In the genomic region with DNA sequence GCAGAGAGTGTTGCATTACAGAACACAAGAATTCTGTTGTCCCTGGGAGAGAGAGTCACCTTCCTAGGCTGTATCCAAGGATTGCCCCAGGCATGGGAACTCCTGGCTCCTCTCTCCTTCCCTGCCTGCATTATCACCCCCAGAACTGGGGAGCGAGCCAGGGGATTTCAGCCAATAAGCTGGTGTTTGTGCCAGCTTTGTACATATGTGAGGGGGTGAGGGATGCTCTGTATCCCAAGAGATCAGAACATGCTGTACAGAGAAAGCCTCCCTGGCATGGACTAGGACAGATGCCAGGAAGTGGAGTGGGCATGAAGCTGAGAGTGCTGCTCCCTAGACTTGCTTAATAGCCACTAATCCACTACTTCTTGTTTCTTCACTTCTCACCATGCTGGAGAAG, we compare ENCODE assay signal across 9 mouse cellular contexts. TPM values are rescaled to one million over a fixed set of nuclear protein-coding genes. Genes with fewer than 3 reads are reported as not detected.
DNase-seq lines count a peak whose midpoint lies in the region; ATAC-seq lines count a peak whose summit lies in the region.
"Had no signal": no experiment of that assay in that cellular context is flagged by ENCODE, and none has a peak within 500 bp of the region (broad histone marks: within the 10 kb centered on the region; RNA-seq: fewer than 3 reads in every experiment).

No protein-coding gene starts in this region.

- ATAC-seq in forebrain, embryonic 14.5 days: peak; percentile 81
- no peak for ATAC-seq in forebrain, embryonic 11.5 days (replicated peaks; ENCODE audit: low FRiP score)
- ATAC-seq in kidney, embryonic 16.5 days (ENCODE audit: low FRiP score, low TSS enrichment): no peak
- no peak for ATAC-seq in intestine, embryonic 15.5 days

- H3K4me1 ChIP-seq in forebrain, embryonic 14.5 days (ENCODE audit: control insufficient read depth, insufficient read depth, low read length): no peaks in the 10 kb centered on the region
- no peaks in the 10 kb centered on the region for H3K4me1 ChIP-seq in forebrain, embryonic 11.5 days (replicated peaks; ENCODE audit: control insufficient read depth, insufficient read depth, low read length)
- no peaks in the 10 kb centered on the region for H3K4me1 ChIP-seq in kidney, embryonic 16.5 days (ENCODE audit: insufficient read depth, low read length)
- no peaks in the 10 kb centered on the region for H3K4me1 ChIP-seq in intestine, embryonic 15.5 days (replicated peaks)

- no peaks in the 10 kb centered on the region for H3K36me3 ChIP-seq in forebrain, embryonic 14.5 days (ENCODE audit: control insufficient read depth, insufficient read depth, low read length)
- no peaks in the 10 kb centered on the region for H3K36me3 ChIP-seq in forebrain, embryonic 11.5 days (ENCODE audit: control insufficient read depth, insufficient read depth, low read length)
- no peaks in the 10 kb centered on the region for H3K36me3 ChIP-seq in kidney, embryonic 16.5 days (ENCODE audit: insufficient read depth, low read length)
- no peaks in the 10 kb centered on the region for H3K36me3 ChIP-seq in intestine, embryonic 15.5 days

- 53% methylated on average over 1 of the region's 1 CpGs for WGBS in forebrain, embryonic 14.5 days
- WGBS in forebrain, embryonic 11.5 days: 93% methylated on average over 1 of the region's 1 CpGs
- WGBS in kidney, embryonic 16.5 days: 70% methylated on average over 1 of the region's 1 CpGs
- WGBS in intestine, embryonic 15.5 days: 70% methylated on average over 1 of the region's 1 CpGs

- H3K4me3 ChIP-seq in forebrain, embryonic 14.5 days (ENCODE audit: low read depth, low read length): no peak overlapping the region
- H3K4me3 ChIP-seq in forebrain, embryonic 11.5 days (ENCODE audit: low read depth, low read length): no peak overlapping the region
- H3K4me3 ChIP-seq in kidney, embryonic 16.5 days (ENCODE audit: low read length): no peak overlapping the region
- H3K4me3 ChIP-seq in intestine, embryonic 15.5 days (replicated peaks): no peak overlapping the region

- H3K4me2 ChIP-seq in forebrain, embryonic 14.5 days (ENCODE audit: low read length): no peak overlapping the region
- H3K4me2 ChIP-seq in forebrain, embryonic 11.5 days (ENCODE audit: low read depth, low read length, severe bottlenecking): no peak overlapping the region
- H3K4me2 ChIP-seq in kidney, embryonic 16.5 days (replicated peaks; ENCODE audit: low read depth, low read length): no peak overlapping the region
- no peak overlapping the region for H3K4me2 ChIP-seq in intestine, embryonic 15.5 days (replicated peaks)

- peak; percentile 84 for DNase-seq in forebrain, embryonic 14.5 days (ENCODE audit: low spot score)
- DNase-seq in forebrain, embryonic 11.5 days (ENCODE audit: low spot score): no peak
- DNase-seq in brain, adult 2 months (ENCODE audit: low read depth, low spot score): peak; percentile 78
- peak; percentile 31 to 54 for DNase-seq in frontal cortex, postnatal 36 days (ENCODE audit: low spot score in 2 of 2)
- peak; percentile 36 to 49 for DNase-seq in left cerebral cortex, postnatal 36 days (ENCODE audit: low spot score in 2 of 2)
- DNase-seq in embryo, embryonic 10 days (ENCODE audit: low spot score): no peak

- H3K9ac ChIP-seq in forebrain, embryonic 14.5 days (ENCODE audit: low read length): no peak overlapping the region
- no peak overlapping the region for H3K9ac ChIP-seq in forebrain, embryonic 11.5 days (ENCODE audit: low read length)
- H3K9ac ChIP-seq in kidney, embryonic 16.5 days (replicated peaks; ENCODE audit: low read length): no peak overlapping the region
- H3K9ac ChIP-seq in intestine, embryonic 15.5 days: no peak overlapping the region

- intact Hi-C loops in left cerebral cortex, postnatal 36 days (cut with DNase I): no loop called here

- no peaks in the 10 kb centered on the region for H3K9me3 ChIP-seq in forebrain, embryonic 14.5 days (replicated peaks; ENCODE audit: control insufficient read depth, low read length)
- no peaks in the 10 kb centered on the region for H3K9me3 ChIP-seq in forebrain, embryonic 11.5 days (ENCODE audit: control insufficient read depth, low read length)
- H3K9me3 ChIP-seq in kidney, embryonic 16.5 days (ENCODE audit: low read length): no peaks in the 10 kb centered on the region
- H3K9me3 ChIP-seq in intestine, embryonic 15.5 days: no peaks in the 10 kb centered on the region

- peak overlapping the region; percentile 48; the same call in 1 of the 2 replicates for H3K27ac ChIP-seq in forebrain, embryonic 14.5 days (ENCODE audit: low read depth, low read length)
- no peak overlapping the region for H3K27ac ChIP-seq in forebrain, embryonic 11.5 days (ENCODE audit: low read depth, low read length)
- H3K27ac ChIP-seq in kidney, embryonic 16.5 days (ENCODE audit: low read length): no peak overlapping the region
- no peak overlapping the region for H3K27ac ChIP-seq in intestine, embryonic 15.5 days

- no peaks in the 10 kb centered on the region for H3K27me3 ChIP-seq in forebrain, embryonic 14.5 days (replicated peaks; ENCODE audit: control insufficient read depth, insufficient read depth, low read length)
- no peaks in the 10 kb centered on the region for H3K27me3 ChIP-seq in forebrain, embryonic 11.5 days (ENCODE audit: control insufficient read depth, insufficient read depth, low read length)
- H3K27me3 ChIP-seq in kidney, embryonic 16.5 days (ENCODE audit: insufficient read depth, low read length): no peaks in the 10 kb centered on the region
- H3K27me3 ChIP-seq in intestine, embryonic 15.5 days (replicated peaks): no peaks in the 10 kb centered on the region

RNA-seq across cellular contexts. Expression of gene Dnah9, which starts 53.8 kb away (rescaled TPM):
- 1.0 and 1.7 TPM in 2 replicates for polyA plus RNA-seq in forebrain, embryonic 14.5 days (2014; fragmentation: Nextera tagmentation; extraction: Ambion mirVana)
- polyA plus RNA-seq in forebrain, embryonic 11.5 days (2014; fragmentation: Nextera tagmentation; extraction: Ambion mirVana): 0.27 and 0.68 TPM in 2 replicates
- 1 to 10 TPM; 2.4 to 3.5 TPM for total RNA-seq in left cerebral cortex, postnatal 36 days (2021)
- polyA plus RNA-seq in kidney, embryonic 16.5 days (2015; fragmentation: Nextera tagmentation; extraction: Ambion mirVana): 0.05 and 0.09 TPM in 2 replicates
- 0.28 and 0.39 TPM in 2 replicates for polyA plus RNA-seq in intestine, embryonic 15.5 days (2015; fragmentation: Nextera tagmentation; extraction: Ambion mirVana)
- total RNA-seq: hematopoietic stem cell, adult 5-6 weeks had no signal

Comparison
In these comparisons a context has a peak if more than half of its experiments do, and no peak if none do; other contexts are left out.
1. DNase-seq: peak in forebrain, embryonic 14.5 days (single experiment), brain, adult 2 months (single experiment), frontal cortex, postnatal 36 days (2 of 2) and left cerebral cortex, postnatal 36 days (2 of 2); none in forebrain, embryonic 11.5 days (single experiment) and embryo, embryonic 10 days (single experiment).